Mouse (Mus musculus): ENCODE results near the gene Colq.

- no peak for TF ChIP-seq POLR2A (IDR thresholded peaks at IDR 0.05; ENCODE audit: control insufficient read depth, low read depth, low read length)
- no peak for TF ChIP-seq CTCF (IDR thresholded peaks at IDR 0.05; ENCODE audit: control insufficient read depth, insufficient read depth, insufficient replicate concordance, low read depth, low read length)
These were observed 20.8 kb downstream of the Colq start for GRCm38 (mm10) chr14:31570131-31570951.

All from testis, adult 2 months (tissue).